Mouse (Mus musculus) limb, embryonic 13.5 days (tissue): ENCODE results near the gene Scg5. TPM values are rescaled to one million over a fixed set of nuclear protein-coding genes. Genes with fewer than 3 reads are reported as not detected.

ENCODE experiments used
- ATAC-seq: fragments of 200-750 bp; cut with Nextera tagmentation; 2 replicates; pipeline ENCODE4 v1.8.0; 2017; ENCODE audit warnings: low read depth, moderate number of reproducible peaks, moderate TSS enrichment; ENCODE audit not compliant: low FRiP score
- H3K27ac ChIP-seq: fragments of 300-500 bp; sonication (generic); 2 replicates; pipeline ENCODE4 v1.5.1; 2015; ENCODE audit warnings: inconsistent platforms, mild to moderate bottlenecking, moderate library complexity
- H3K27me3 ChIP-seq: fragments of 300-500 bp; sonication (generic); 2 replicates; pipeline ENCODE4 v1.6.1; 2015; ENCODE audit warnings: mild to moderate bottlenecking, inconsistent platforms
- H3K36me3 ChIP-seq: fragments of 300-500 bp; sonication (generic); 2 replicates; pipeline ENCODE4 v1.6.1; 2015; ENCODE audit warnings: inconsistent platforms, mild to moderate bottlenecking, moderate library complexity
- H3K4me1 ChIP-seq: fragments of 300-500 bp; sonication (generic); 2 replicates; pipeline ENCODE4 v1.6.1; 2015; ENCODE audit warnings: inconsistent platforms
- H3K4me2 ChIP-seq: fragments of 300-500 bp; sonication (generic); replicated peaks from 2 replicates; pipeline ENCODE4 v1.6.1; 2015; ENCODE audit warnings: inconsistent platforms, mild to moderate bottlenecking, moderate library complexity
- H3K4me3 ChIP-seq: fragments of 300-500 bp; sonication (generic); 2 replicates; pipeline ENCODE4 v1.5.1; 2015; ENCODE audit warnings: moderate library complexity, mild to moderate bottlenecking, inconsistent platforms
- H3K9ac ChIP-seq: fragments of 300-500 bp; sonication (generic); 2 replicates; pipeline ENCODE4 v1.6.1; 2015; ENCODE audit warnings: mild to moderate bottlenecking, inconsistent platforms
- H3K9me3 ChIP-seq: fragments of 300-500 bp; sonication (generic); 2 replicates; pipeline ENCODE4 v1.6.1; 2016; ENCODE audit warnings: inconsistent platforms
- WGBS: fragments of 180-500 bp; shearing (Covaris S2); methylation state at CpG from one replicate; pipeline ENCODE4 v1.1.7; 2015; 5-methylcytosine and 5-hydroxymethylcytosine counted together
- polyA plus RNA-seq: library from polyadenylated mRNA; unstranded; fragments of >200 nt; fragmentation: Nextera tagmentation; extraction: Ambion mirVana; gene quantifications from 2 replicates; pipeline ENCODE4 v1.2.1, GENCODE M21; 2015

Gene Scg5
- polyA plus RNA-seq: 1.3 and 1.7 TPM in 2 replicates

GRCm38 (mm10) chr2:113828943-113829882 lies at the start of gene Scg5:
Gene Scg5 (minus strand): TSS chr2:113829121.
- WGBS: 12% methylated on average over 23 of the region's 23 CpGs
- H3K27me3 ChIP-seq: peaks cover 5% of the 10 kb centered on the region; the same call in 1 of the 2 replicates
- ATAC-seq: peak; percentile 89
- H3K4me2 ChIP-seq: peak within 1 kb of the TSS; percentile 62
- no peak within 1 kb of the TSS for H3K27ac ChIP-seq
- H3K9me3 ChIP-seq: no peaks in the 10 kb centered on the region
- peaks cover 11% of the 10 kb centered on the region for H3K4me1 ChIP-seq
- H3K36me3 ChIP-seq: peaks cover 25% of the 10 kb centered on the region
- peak within 1 kb of the TSS; percentile 35; the same call in 1 of the 2 replicates for H3K9ac ChIP-seq
- H3K4me3 ChIP-seq: peak within 1 kb of the TSS; percentile 36

GRCm38 (mm10) chr2:113870115-113870514 lies 41.2 kb upstream of the Scg5 start:
- WGBS: 87% methylated on average over 1 of the region's 1 CpGs
- Histone ChIP-seq H3K36me3 (no peaks in the 10 kb centered on the region), H3K9ac (no peak overlapping the region), H3K4me3 (no peak overlapping the region), H3K27ac (no peak overlapping the region), H3K4me1 (no peaks in the 10 kb centered on the region), H3K4me2 (no peak overlapping the region), H3K27me3 (no peaks in the 10 kb centered on the region), H3K9me3 (no peaks in the 10 kb centered on the region)
- no peak for ATAC-seq

- Histone ChIP-seq H3K9me3 (no peaks in the 10 kb centered on the region), H3K9ac (no peak overlapping the region), H3K4me2 (no peak overlapping the region), H3K4me3 (no peak overlapping the region), H3K27me3 (no peaks in the 10 kb centered on the region), H3K36me3 (no peaks in the 10 kb centered on the region), H3K4me1 (no peaks in the 10 kb centered on the region), H3K27ac (no peak overlapping the region)
- 88% methylated on average over 4 of the region's 4 CpGs for WGBS
- ATAC-seq: no peak
These were observed 39.5 kb upstream of the Scg5 start for GRCm38 (mm10) chr2:113868404-113868803.

- Histone ChIP-seq H3K27ac (no peak overlapping the region), H3K4me2 (no peak overlapping the region), H3K27me3 (no peaks in the 10 kb centered on the region), H3K4me3 (no peak overlapping the region), H3K9ac (no peak overlapping the region), H3K36me3 (no peaks in the 10 kb centered on the region), H3K9me3 (no peaks in the 10 kb centered on the region), H3K4me1 (no peaks in the 10 kb centered on the region)
- 42% methylated on average over 2 of the region's 2 CpGs for WGBS
- no peak for ATAC-seq
These were observed 37.2 kb upstream of the Scg5 start for GRCm38 (mm10) chr2:113866155-113866554.

GRCm38 (mm10) chr2:113849141-113849540 lies 20.2 kb upstream of the Scg5 start:
- peak overlapping the region; percentile 88 for H3K4me2 ChIP-seq
- H3K9ac ChIP-seq: peak overlapping the region; percentile 48
- peak overlapping the region; percentile 69; the same call in 1 of the 2 replicates for H3K27ac ChIP-seq
- ATAC-seq: peak; percentile 51
- peaks cover 27% of the 10 kb centered on the region for H3K4me1 ChIP-seq
- H3K36me3 ChIP-seq: peaks cover 10% of the 10 kb centered on the region
- H3K4me3 ChIP-seq: peak overlapping the region; percentile 84
- no peaks in the 10 kb centered on the region for H3K9me3 ChIP-seq
- H3K27me3 ChIP-seq: peaks cover 5% of the 10 kb centered on the region; the same call in 1 of the 2 replicates
- WGBS: 0% methylated on average over 3 of the region's 3 CpGs

GRCm38 (mm10) chr2:113848245-113849121 lies 19.6 kb upstream of the Scg5 start, which contains the start of gene Arhgap11a:
Gene Arhgap11a (minus strand): TSS chr2:113848661.
- peak within 1 kb of the TSS; percentile 84 for H3K4me3 ChIP-seq
- H3K9ac ChIP-seq: peak within 1 kb of the TSS; percentile 83
- WGBS: under 1% methylated on average over 48 of the region's 48 CpGs
- ATAC-seq: peak; percentile 98
- H3K4me1 ChIP-seq: peaks cover 27% of the 10 kb centered on the region
- peaks cover 5% of the 10 kb centered on the region; the same call in 1 of the 2 replicates for H3K27me3 ChIP-seq
- peak within 1 kb of the TSS; percentile 77; the same call in 1 of the 2 replicates for H3K27ac ChIP-seq
- no peaks in the 10 kb centered on the region for H3K9me3 ChIP-seq
- peaks cover 17% of the 10 kb centered on the region for H3K36me3 ChIP-seq
- H3K4me2 ChIP-seq: peak within 1 kb of the TSS; percentile 88

- WGBS: under 1% methylated on average over 24 of the region's 24 CpGs
- Histone ChIP-seq H3K9ac (peak overlapping the region; percentile 83), H3K4me2 (peak overlapping the region; percentile 88), H3K4me1 (peaks cover 27% of the 10 kb centered on the region), H3K36me3 (peaks cover 22% of the 10 kb centered on the region), H3K9me3 (no peaks in the 10 kb centered on the region), H3K27me3 (peaks cover 5% of the 10 kb centered on the region; the same call in 1 of the 2 replicates), H3K4me3 (peak overlapping the region; percentile 84), H3K27ac (peak overlapping the region; percentile 77; the same call in 1 of the 2 replicates)
- no peak for ATAC-seq
These were observed 18.8 kb upstream of the Scg5 start for GRCm38 (mm10) chr2:113847678-113848244.

GRCm38 (mm10) chr2:113845081-113845480 lies 16.2 kb upstream of the Scg5 start:
- H3K9ac ChIP-seq: no peak overlapping the region
- H3K36me3 ChIP-seq: peaks cover 42% of the 10 kb centered on the region
- WGBS: 79% methylated on average over 4 of the region's 4 CpGs
- no peak overlapping the region for H3K4me3 ChIP-seq
- no peak for ATAC-seq
- H3K4me1 ChIP-seq: peaks cover 27% of the 10 kb centered on the region
- H3K9me3 ChIP-seq: no peaks in the 10 kb centered on the region
- no peak overlapping the region for H3K4me2 ChIP-seq
- no peaks in the 10 kb centered on the region for H3K27me3 ChIP-seq
- H3K27ac ChIP-seq: no peak overlapping the region

GRCm38 (mm10) chr2:113841656-113842437 lies 12.9 kb upstream of the Scg5 start:
- H3K9me3 ChIP-seq: no peaks in the 10 kb centered on the region
- no peak overlapping the region for H3K9ac ChIP-seq
- H3K36me3 ChIP-seq: peaks cover 50% of the 10 kb centered on the region
- no peak overlapping the region for H3K4me3 ChIP-seq
- H3K27me3 ChIP-seq: no peaks in the 10 kb centered on the region
- no peak overlapping the region for H3K4me2 ChIP-seq
- 90% methylated on average over 4 of the region's 4 CpGs for WGBS
- no peak overlapping the region for H3K27ac ChIP-seq
- peaks cover 14% of the 10 kb centered on the region for H3K4me1 ChIP-seq
- no peak for ATAC-seq

- peaks cover 65% of the 10 kb centered on the region for H3K36me3 ChIP-seq
- no peak for ATAC-seq
- H3K4me3 ChIP-seq: no peak overlapping the region
- H3K9me3 ChIP-seq: no peaks in the 10 kb centered on the region
- H3K4me2 ChIP-seq: no peak overlapping the region
- H3K27ac ChIP-seq: no peak overlapping the region
- no peaks in the 10 kb centered on the region for H3K4me1 ChIP-seq
- no peak overlapping the region for H3K9ac ChIP-seq
- no peaks in the 10 kb centered on the region for H3K27me3 ChIP-seq
- 79% methylated on average over 4 of the region's 4 CpGs for WGBS
These were observed 10.6 kb upstream of the Scg5 start for GRCm38 (mm10) chr2:113839488-113839887.

GRCm38 (mm10) chr2:113835219-113835618 lies 6.3 kb upstream of the Scg5 start:
- ATAC-seq: no peak
- Histone ChIP-seq H3K4me3 (no peak overlapping the region), H3K9me3 (no peaks in the 10 kb centered on the region), H3K27me3 (no peaks in the 10 kb centered on the region), H3K4me1 (no peaks in the 10 kb centered on the region), H3K36me3 (peaks cover 58% of the 10 kb centered on the region), H3K4me2 (no peak overlapping the region), H3K9ac (no peak overlapping the region; the same call in 1 of the 2 replicates), H3K27ac (no peak overlapping the region)
- WGBS: 95% methylated on average over 3 of the region's 3 CpGs
